Mouse (Mus musculus): ENCODE measurements around the gene Eml6.

DNA sequence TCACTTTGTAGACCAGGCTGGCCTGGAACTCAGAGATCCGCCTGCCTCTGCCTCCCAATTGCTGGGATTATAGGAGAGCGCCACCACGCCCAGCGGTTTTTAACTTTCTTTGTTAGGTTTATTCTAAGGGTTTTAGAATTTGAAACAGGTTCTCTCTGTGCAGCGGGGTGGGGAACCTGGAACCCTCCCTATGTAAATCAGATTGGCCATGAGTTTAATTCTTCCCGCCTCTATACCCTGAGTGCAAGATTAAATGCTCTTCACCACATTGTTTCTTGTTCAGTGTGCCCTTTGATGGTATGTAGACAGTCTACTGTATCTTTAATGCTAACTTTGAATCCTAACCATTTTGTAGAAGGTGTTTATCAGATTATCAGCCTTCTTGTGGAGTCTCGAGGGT lies 311.7 kb downstream of the Eml6 start:
- TF ChIP-seq CTCF (IDR thresholded peaks at IDR 0.05; ENCODE audit: low read depth), result no peak
- TF ChIP-seq EP300 (IDR thresholded peaks at IDR 0.05; ENCODE audit: low read depth), result no peak
